Mouse (Mus musculus) spleen, adult 2 months (tissue): Measurements from ENCODE around the gene Hbq1a.

Experiments used
- CTCF ChIP-seq: fragments of 200-500 bp; IDR thresholded peaks from 2 replicates; pipeline ENCODE4 v1.5.1; 2011; ENCODE audit warnings: mild to moderate bottlenecking, inconsistent platforms; ENCODE audit not compliant: insufficient read depth, insufficient read length, insufficient replicate concordance; ENCODE audit errors: extremely low read depth
- POLR2A ChIP-seq: fragments of 200-500 bp; IDR thresholded peaks from 2 replicates; pipeline ENCODE4 v1.6.1; 2011; ENCODE audit warnings: low read depth, low read length, inconsistent platforms

GRCm38 (mm10) chr11:32348433-32349283 lies 48.8 kb downstream of the Hbq1a start:
- no peak for TF ChIP-seq CTCF
- TF ChIP-seq POLR2A: no peak
